Mouse (Mus musculus): ENCODE measurements at regions not wholly inside any gene's neighbourhood (a gene's known extent, or its start where the extent isn't known, plus 50 kb on each side); places are given as distances from the start of the nearest gene placed in this dataset.

GRCm38 (mm10) chr13:64007688-64008087 is 81.3 kb downstream of the Hsd17b3 start:
- no peak for DNase-seq

GRCm38 (mm10) chr13:64002945-64003459 is 86.0 kb downstream of the Hsd17b3 start:
- no peak for DNase-seq

GRCm38 (mm10) chr13:64000303-64000702 is 88.7 kb downstream of the Hsd17b3 start:
- no peak for DNase-seq

GRCm38 (mm10) chr13:63998647-63999046 is 90.4 kb downstream of the Hsd17b3 start:
- DNase-seq: no peak

GRCm38 (mm10) chr13:63993857-63994477 is 95.1 kb downstream of the Hsd17b3 start:
- DNase-seq: no peak

- no peak for DNase-seq
Observed at GRCm38 (mm10) chr13:63992989-63993388, 96.0 kb downstream of the Hsd17b3 start.

- DNase-seq: peak in 1 of 2 experiments; percentile 11
Observed at GRCm38 (mm10) chr13:63990480-63990958, 98.5 kb downstream of the Hsd17b3 start.

- no peak for DNase-seq
Observed at GRCm38 (mm10) chr13:63989769-63990168, 99.3 kb downstream of the Hsd17b3 start.

- no peak for DNase-seq
Observed at GRCm38 (mm10) chr13:63988263-63988662, 100.8 kb downstream of the Hsd17b3 start.

GRCm38 (mm10) chr13:63986681-63987080 is 102.3 kb downstream of the Hsd17b3 start:
- no peak for DNase-seq

- DNase-seq: no peak
Observed at GRCm38 (mm10) chr13:63985590-63985989, 103.4 kb downstream of the Hsd17b3 start.

- DNase-seq: no peak
Observed at GRCm38 (mm10) chr13:63985086-63985485, 103.9 kb downstream of the Hsd17b3 start.

- DNase-seq: no peak
Observed at GRCm38 (mm10) chr13:63980012-63980691, 108.9 kb downstream of the Hsd17b3 start.

GRCm38 (mm10) chr13:63979581-63979980 is 109.4 kb downstream of the Hsd17b3 start:
- no peak for DNase-seq

- DNase-seq: no peak
Observed at GRCm38 (mm10) chr13:63969907-63970306, 119.1 kb downstream of the Hsd17b3 start.

- DNase-seq: no peak
Observed at GRCm38 (mm10) chr13:63968623-63969022, 120.4 kb downstream of the Hsd17b3 start.

GRCm38 (mm10) chr13:63957098-63957497 is 131.9 kb downstream of the Hsd17b3 start:
- peak in 1 of 2 experiments; percentile 3 for DNase-seq

GRCm38 (mm10) chr13:63954305-63954704 is 134.7 kb downstream of the Hsd17b3 start:
- DNase-seq: no peak

GRCm38 (mm10) chr13:63951922-63952734 is 136.9 kb downstream of the Hsd17b3 start:
- DNase-seq: no peak

- no peak for DNase-seq
Observed at GRCm38 (mm10) chr13:63951136-63951535, 136.1 kb downstream of the Ercc6l2 start.
